Mouse (Mus musculus) testis, postnatal 14 days (tissue): ENCODE results near the gene Olfr320.
"Not testable (repeated sequence)": the region's sequence is repeated elsewhere in the genome, so short reads cannot be mapped to it uniquely, and the experiment has no call there.

Experiments used
- DNase-seq: peaks from one replicate; pipeline ENCODE4 v3.0.0; 2021; ENCODE audit warnings: low spot score

Gene Olfr320

GRCm38 (mm10) chr11:58680799-58681198 is at the start of gene Olfr320:
Gene Olfr320 (plus strand): TSS chr11:58681099.
- DNase-seq, result no peak

DNA sequence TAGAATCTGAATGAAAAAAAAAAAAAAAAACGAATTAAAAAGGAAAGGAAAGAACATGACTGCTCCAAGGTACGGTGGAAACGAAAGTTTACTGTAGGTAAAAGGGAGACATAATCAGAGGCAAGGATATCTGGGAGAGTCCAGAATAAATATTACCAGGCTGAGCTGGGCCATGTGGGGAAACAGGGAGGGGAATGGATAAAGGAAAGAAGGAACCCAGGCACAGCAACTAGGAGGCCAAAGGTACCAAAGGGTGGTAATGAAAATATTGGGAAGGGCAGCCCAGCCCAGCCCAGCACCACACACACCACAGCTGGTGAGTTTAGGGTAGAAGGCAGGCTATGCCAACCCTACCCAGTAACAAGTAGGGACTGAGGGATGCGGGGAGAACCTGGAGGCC is 46.0 kb upstream of the Olfr320 start:
- DNase-seq, result no peak

GRCm38 (mm10) chr11:58636376-58636977 is 44.4 kb upstream of the Olfr320 start:
- DNase-seq, result peak; percentile 44

DNA sequence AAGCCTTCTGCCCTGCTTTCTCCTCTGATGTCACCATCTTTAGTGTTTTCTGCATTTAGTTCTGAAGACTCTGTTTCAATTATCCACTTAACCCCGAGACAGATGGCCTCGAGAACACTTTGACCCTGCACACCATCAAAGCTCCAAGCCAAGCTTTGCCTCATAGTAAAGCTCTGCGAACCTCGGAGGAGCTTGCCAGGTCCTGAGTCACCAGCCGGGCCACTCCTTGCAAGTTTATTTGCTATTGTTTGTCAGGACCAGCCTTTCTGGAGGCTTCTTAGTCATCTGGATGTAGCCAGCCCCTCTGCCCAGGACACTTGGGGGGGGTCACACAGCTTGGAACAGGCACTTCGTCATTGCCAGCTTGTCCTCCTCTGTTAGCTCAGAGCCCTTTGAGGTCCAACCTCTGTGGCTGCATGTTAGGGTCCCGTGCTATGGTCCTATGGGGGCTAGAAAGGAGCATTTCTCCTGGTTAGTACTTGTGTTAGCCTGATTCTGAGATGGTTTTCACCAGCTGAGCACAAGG is 42.7 kb upstream of the Olfr320 start:
- no peak for DNase-seq

GRCm38 (mm10) chr11:58640272-58640867 is 40.5 kb upstream of the Olfr320 start, which contains the start of gene Trim58:
Gene Trim58 (plus strand): TSS chr11:58640465.
- DNase-seq, result no peak

- no peak for DNase-seq
Observed at GRCm38 (mm10) chr11:58641057-58641456, 39.8 kb upstream of the Olfr320 start.

DNA sequence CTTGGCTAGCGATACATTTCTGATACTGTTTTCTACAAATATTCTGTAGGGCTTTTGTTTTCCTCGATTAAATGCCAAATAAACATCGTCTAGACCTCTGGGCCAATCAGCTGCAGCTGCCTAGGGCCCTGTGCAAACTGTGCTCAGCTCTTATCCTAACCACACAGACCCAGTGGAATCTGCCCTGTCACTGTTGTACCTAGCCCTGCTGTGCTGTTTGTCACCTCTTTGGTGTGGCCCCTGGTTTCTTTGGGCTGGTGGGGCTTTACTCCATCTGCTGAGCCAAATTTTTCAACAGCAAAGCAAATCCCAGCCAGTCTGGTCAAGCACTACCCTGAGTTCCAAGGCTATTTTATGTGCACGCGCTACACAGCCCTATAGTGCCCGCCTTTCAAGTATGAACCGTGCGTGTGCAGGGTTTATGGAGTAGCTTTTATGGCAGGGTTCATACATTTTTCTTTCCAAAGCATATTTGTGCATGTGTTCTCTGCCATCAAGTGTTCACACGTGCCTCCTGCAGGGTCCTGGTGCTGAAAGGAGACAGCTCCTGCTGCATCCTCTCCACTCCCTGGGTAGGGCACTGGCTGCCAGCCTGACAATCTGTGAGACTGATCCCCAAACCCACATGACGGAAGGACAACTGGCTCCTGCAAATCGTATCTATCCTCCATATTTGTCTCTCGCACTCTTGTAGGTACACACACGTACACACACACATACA is 39.1 kb upstream of the Olfr320 start:
- no peak for DNase-seq

DNA sequence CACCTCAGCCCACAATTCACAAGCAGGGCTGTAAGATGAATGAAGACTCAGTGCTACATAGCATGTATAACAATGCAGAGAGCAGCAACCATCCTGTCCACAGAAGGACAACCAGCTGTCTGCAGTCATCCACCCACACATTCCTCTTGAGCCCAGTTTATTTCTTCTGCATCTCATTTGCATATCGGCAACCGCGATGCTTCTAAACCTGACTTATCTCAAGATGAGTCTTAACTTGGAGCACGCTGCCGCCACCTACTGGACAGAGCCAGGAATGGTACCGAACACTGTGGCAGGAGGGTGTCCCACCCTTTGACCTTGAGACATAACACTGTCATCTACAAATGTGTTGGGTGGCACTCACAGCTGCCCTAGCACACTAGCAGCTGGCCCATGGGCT is 37.5 kb upstream of the Olfr320 start:
- no peak for DNase-seq

GRCm38 (mm10) chr11:58655151-58655550 is 25.7 kb upstream of the Olfr320 start:
- DNase-seq, result no peak

- DNase-seq, result no peak
Observed at GRCm38 (mm10) chr11:58658596-58658995, 22.3 kb upstream of the Olfr320 start, which contains the start of gene Olfr322. Gene Olfr322 (plus strand): TSS chr11:58658782.

- no peak for DNase-seq
Observed at GRCm38 (mm10) chr11:58669252-58669651, 11.6 kb upstream of the Olfr320 start.

DNA sequence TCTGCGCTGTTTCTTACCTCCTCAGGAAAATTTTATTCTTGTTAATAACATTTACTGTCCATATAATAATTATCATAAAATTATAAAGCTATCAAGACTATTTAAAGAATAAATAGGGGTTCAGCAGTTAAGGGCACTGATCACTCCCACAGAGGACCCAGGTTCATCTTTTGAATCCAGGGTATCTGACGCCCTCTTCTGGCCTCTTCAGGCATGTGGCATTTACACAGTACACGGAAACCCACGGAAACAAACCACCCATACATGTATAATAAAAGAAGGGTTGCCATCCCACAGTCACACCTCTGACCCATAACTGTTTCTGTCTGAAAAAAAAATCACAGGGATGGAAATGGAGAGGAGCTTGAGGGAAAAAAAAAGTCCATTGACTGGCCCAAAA is 9.1 kb upstream of the Olfr320 start:
- DNase-seq, result no peak

DNA sequence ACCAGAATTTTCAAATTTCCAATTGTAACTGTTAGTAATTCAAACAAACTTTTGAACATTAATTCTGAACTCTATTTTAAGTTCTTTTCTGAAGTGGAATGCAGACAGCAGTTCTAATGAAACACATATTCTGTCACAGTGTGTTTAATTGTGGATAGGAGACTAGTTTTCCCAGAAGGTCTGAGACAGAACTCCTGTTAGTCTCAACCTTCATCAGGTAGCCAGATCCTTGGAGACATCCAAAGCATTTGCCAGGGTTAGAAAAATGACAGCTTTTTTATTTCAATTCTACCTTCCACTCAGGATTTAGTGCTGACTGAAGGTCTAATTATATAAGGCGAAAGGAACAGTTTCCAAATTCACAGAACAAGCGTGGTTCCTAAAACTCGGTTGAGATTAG is 18.0 kb downstream of the Olfr320 start, which contains the start of gene Olfr319:
TSS of gene Olfr319 (plus strand) at position 301 of the 400 bp plus-strand sequence.
- DNase-seq, result no peak

- DNase-seq, result no peak
Observed at GRCm38 (mm10) chr11:58709086-58709485, 28.2 kb downstream of the Olfr320 start.

DNA sequence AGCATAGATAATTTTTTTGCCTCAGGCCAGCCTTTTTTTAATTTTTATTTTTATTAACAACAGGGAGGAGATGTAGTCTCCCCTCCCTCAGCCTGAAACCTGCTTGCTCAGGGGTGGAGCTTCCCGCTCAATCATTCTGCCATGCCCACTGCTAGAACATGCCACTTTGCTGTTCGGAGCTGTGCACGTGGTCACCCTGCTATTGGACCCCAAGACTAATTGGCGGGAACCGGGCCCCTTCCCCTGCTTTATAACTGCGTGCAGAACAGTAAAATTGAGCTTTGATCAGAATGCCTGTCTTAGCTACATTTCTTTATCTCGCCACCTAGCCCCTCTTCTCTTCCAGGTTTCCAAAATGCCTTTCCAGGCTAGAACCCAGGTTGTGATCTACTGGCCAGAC is 36.8 kb downstream of the Olfr320 start:
- not testable (repeated sequence) for DNase-seq

- DNase-seq, result no peak
Observed at GRCm38 (mm10) chr11:58719701-58720100, 38.8 kb downstream of the Olfr320 start.

DNA sequence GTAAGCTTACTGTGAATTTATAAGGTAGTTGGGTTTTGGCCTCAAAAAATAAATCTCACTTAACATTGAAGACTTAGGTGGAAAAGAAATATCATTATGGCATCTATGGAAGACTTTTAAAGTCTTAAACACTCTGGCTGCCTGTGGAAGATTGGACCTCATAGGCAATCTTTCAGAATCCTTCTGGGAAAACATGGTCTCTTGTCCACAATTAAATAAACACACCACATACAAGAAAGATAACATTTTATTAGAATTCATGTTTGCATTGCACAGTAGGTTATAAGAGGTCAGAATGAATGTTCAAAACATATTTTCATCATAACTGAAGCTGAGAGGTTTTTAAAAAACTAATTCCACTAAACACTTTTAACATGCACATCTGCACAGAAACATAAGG is 43.0 kb downstream of the Olfr320 start, which contains the start of gene Olfr318:
TSS of gene Olfr318 (minus strand) at position 101 of the 400 bp plus-strand sequence.
- no peak for DNase-seq

DNA sequence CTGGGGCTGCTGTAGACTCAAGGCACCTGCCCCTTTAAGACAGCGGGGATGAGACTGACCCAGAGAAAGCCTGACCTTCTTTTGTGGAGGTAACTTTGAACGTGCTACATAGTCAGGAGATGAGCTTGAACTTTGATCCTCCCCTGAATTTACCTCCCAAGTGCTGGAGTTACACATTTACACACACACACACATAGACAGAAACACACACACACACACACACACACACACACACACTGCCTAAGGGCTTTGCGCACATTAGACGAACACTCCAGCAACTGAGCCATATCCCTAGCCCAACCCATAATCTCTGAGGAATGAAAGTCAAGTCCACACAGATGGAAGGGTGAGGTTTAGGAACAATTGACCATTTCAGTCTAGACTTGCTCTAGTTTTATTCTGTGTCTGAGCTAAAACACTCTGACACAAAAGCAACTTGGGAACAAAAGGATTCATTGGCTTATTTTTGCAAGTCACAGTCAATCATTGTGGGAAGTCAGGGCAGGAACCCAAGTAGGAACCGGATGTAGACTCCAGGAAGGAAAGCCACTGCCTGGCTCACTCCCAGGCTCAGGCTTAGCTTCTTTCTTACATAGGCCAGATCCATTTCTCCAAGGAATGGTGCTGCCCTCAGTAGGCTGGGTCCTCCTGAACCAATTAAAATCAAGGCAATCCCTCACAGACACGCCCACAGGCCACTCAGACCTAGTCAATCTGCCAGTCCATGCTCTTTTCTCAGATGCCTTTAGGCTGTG is 47.2 kb downstream of the Olfr320 start:
- DNase-seq, result not testable (repeated sequence)

DNA sequence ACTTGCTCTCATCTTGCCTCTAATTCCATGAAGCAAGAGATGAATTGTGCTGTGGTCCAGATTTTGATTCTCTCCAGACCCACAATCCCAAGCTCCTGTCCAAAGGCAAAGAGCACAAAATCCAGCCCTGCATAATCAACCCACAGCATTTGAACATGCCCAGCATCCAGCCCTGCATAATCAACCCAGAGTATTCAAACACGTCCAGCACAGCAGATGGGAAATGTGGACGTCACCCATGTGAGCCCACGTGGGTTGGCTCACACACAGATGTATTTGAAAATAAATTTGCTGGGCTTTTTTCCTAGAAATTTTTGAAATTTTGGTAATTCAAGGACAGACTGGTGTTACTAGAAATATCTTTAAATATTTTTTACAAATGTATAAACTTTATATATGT is 52.5 kb downstream of the Olfr320 start:
- DNase-seq, result no peak
